Mouse (Mus musculus) megakaryocyte, embryonic 14.5 days (primary cell): Measurements from ENCODE around the gene Olfr1160.

Experiments
- FLI1 ChIP-seq: IDR thresholded peaks from 2 replicates; pipeline ENCODE4 v1.6.1; 2012; ENCODE audit warnings: low read length, inconsistent platforms, mixed read lengths
- GATA1 ChIP-seq: IDR thresholded peaks from 3 replicates; pipeline ENCODE4 v1.6.1; 2012; ENCODE audit warnings: mixed read lengths, low read length, inconsistent platforms, borderline replicate concordance

DNA sequence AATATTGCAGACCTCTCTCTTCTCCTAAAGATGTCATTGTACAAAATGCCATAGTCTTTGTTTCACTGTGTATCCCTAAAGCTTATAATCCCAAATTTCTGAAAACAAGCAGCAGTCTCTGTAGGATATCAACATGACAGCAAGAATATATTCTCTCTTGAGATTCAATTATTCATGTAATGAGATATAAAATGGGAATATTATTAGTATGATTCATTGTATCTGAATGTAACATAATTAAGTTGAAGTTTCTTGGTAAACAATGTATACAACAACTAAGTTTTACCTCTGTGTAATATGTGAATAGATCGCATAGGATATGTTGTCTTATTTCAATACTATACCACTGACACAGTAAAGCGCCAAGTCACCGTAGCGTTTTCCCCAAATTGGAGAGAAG lies 39.9 kb downstream of the Olfr1160 start, which contains the start of gene Olfr1157:
- TF ChIP-seq FLI1, result no peak
- no peak for TF ChIP-seq GATA1
